Mouse (Mus musculus) forebrain, embryonic 16.5 days (tissue): Measurements from ENCODE around the gene Lce3d. TPM values are rescaled to one million over a fixed set of nuclear protein-coding genes. Genes with fewer than 3 reads are reported as not detected.
A peak's percentile ranks its signal among the peaks of the same experiment; 100 is the strongest.

ENCODE experiments used
- ATAC-seq: fragments of 200-750 bp; cut with Nextera tagmentation; 2 replicates; pipeline ENCODE4 v1.8.0; 2017; ENCODE audit warnings: mild to moderate bottlenecking, moderate library complexity
- H3K27ac ChIP-seq: fragments of 300-500 bp; sonication (generic); 2 replicates; pipeline ENCODE4 v1.5.1; 2014; ENCODE audit warnings: low read length, control low read depth
- H3K27me3 ChIP-seq: fragments of 300-500 bp; sonication (generic); replicated peaks from 2 replicates; pipeline ENCODE4 v1.6.1; 2014; ENCODE audit warnings: low read length; ENCODE audit not compliant: control insufficient read depth, insufficient read depth
- H3K36me3 ChIP-seq: fragments of 300-500 bp; sonication (generic); 2 replicates; pipeline ENCODE4 v1.6.1; 2014; ENCODE audit not compliant: control insufficient read depth, insufficient read depth
- H3K4me1 ChIP-seq: fragments of 300-500 bp; sonication (generic); replicated peaks from 2 replicates; pipeline ENCODE4 v1.6.1; 2014; ENCODE audit warnings: low read length; ENCODE audit not compliant: control insufficient read depth, insufficient read depth
- H3K4me2 ChIP-seq: fragments of 300-500 bp; sonication (generic); 2 replicates; pipeline ENCODE4 v1.6.1; 2014; ENCODE audit warnings: mild to moderate bottlenecking, low read length, control low read depth
- H3K4me3 ChIP-seq: fragments of 300-500 bp; sonication (generic); replicated peaks from 2 replicates; pipeline ENCODE4 v1.5.1; 2014; ENCODE audit warnings: mild to moderate bottlenecking, low read length, control low read depth
- H3K9ac ChIP-seq: fragments of 300-500 bp; sonication (generic); replicated peaks from 2 replicates; pipeline ENCODE4 v1.6.1; 2014; ENCODE audit warnings: low read depth, low read length, control low read depth
- H3K9me3 ChIP-seq: fragments of 300-500 bp; sonication (generic); 2 replicates; pipeline ENCODE4 v1.6.1; 2016; ENCODE audit warnings: low read length; ENCODE audit not compliant: control insufficient read depth
- WGBS: fragments of 180-500 bp; shearing (Covaris S2); extraction: QIAGEN DNeasy Blood & Tissue Kit; methylation state at CpG from one replicate; pipeline ENCODE4 v1.1.7; 2014; 5-methylcytosine and 5-hydroxymethylcytosine counted together
- polyA plus RNA-seq: library from polyadenylated mRNA; unstranded; fragments of >200 nt; fragmentation: Nextera tagmentation; extraction: Ambion mirVana; gene quantifications from 2 replicates; pipeline ENCODE4 v1.2.1, GENCODE M21; 2015

Lce3d gene
- not detected in 2 replicates for polyA plus RNA-seq

DNA sequence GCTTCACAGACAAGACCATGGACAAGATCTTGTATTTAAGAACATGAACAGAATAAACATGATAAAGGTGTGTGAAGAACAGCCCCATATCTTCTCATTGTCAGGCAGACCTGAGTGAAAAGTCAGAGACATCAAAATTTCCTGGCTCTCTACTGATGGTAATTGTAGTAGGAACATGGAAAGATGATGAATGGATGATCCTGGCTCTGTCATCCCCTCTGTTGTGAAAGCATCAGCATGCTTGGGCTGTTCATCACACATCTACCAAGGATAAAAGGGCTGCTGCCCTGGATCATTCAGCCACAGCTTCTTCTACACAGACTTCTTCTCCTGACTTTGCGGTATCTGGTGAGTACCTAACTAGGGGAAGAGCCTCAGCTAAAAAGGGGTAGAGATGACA lies at the start of gene Lce3d:
TSS of gene Lce3d (plus strand) at position 301 of the 400 bp plus-strand sequence.
- H3K9me3 ChIP-seq = no peaks in the 10 kb centered on the region
- no peak within 1 kb of the TSS for H3K4me2 ChIP-seq
- H3K4me3 ChIP-seq = no peak within 1 kb of the TSS
- no peak within 1 kb of the TSS for H3K9ac ChIP-seq
- H3K4me1 ChIP-seq = no peaks in the 10 kb centered on the region
- ATAC-seq = no peak
- no peaks in the 10 kb centered on the region for H3K27me3 ChIP-seq
- H3K27ac ChIP-seq = no peak within 1 kb of the TSS
- H3K36me3 ChIP-seq = no peaks in the 10 kb centered on the region
- 96% methylated on average over 1 of the region's 1 CpGs for WGBS

DNA sequence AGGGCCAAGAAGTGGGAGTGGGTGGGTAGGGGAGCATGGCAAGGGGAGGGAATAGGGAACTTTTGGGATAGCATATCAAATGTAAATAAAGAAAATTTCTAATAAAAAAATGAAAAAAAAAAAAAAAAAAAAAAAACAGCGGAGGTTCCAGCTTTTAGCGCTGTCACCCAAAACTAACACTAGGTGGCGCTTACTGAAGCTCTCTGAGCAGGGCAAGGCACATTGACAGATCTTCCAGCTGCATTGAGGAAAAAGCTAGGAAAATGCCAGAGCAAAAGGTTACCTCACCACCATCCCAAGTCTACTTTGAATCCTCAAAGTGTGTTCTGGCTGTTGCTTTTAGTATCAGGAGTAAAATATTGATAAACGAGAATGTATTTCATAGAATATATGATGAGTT lies 49.6 kb upstream of the Lce3d start:
- Histone ChIP-seq H3K9ac (no peak overlapping the region), H3K4me2 (no peak overlapping the region), H3K36me3 (no peaks in the 10 kb centered on the region), H3K27ac (no peak overlapping the region), H3K27me3 (no peaks in the 10 kb centered on the region), H3K4me3 (no peak overlapping the region), H3K4me1 (no peaks in the 10 kb centered on the region), H3K9me3 (no peaks in the 10 kb centered on the region)
- 0 out of 2 replicates have a peak, but pooled peaks have one; percentile 62 for ATAC-seq
- WGBS = 24% methylated on average over 4 of the region's 4 CpGs

DNA sequence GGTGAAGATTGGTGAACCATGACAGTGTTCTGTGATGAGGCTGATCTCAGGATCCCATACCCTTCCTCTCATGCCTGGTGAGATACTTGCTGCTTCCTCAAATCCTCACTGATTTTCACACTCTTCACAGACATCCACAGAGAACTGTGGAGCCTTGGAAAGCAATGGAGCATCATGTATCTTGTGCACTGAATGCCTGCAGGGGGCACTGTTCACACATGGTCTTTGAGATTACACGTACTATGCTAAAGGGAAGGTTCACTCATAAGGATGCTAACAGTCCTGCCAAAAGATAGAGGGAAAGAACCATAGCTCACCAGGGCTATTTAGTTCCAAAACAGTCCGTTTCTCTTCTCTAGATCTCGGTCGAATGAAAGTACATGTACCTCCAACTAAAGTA lies 36.8 kb upstream of the Lce3d start:
- H3K27ac ChIP-seq = no peak overlapping the region
- no peak for ATAC-seq
- no peaks in the 10 kb centered on the region for H3K27me3 ChIP-seq
- no peak overlapping the region for H3K4me2 ChIP-seq
- no peak overlapping the region for H3K4me3 ChIP-seq
- H3K36me3 ChIP-seq = no peaks in the 10 kb centered on the region
- WGBS = 61% methylated on average over 4 of the region's 4 CpGs
- H3K4me1 ChIP-seq = no peaks in the 10 kb centered on the region
- H3K9ac ChIP-seq = no peak overlapping the region
- H3K9me3 ChIP-seq = no peaks in the 10 kb centered on the region

DNA sequence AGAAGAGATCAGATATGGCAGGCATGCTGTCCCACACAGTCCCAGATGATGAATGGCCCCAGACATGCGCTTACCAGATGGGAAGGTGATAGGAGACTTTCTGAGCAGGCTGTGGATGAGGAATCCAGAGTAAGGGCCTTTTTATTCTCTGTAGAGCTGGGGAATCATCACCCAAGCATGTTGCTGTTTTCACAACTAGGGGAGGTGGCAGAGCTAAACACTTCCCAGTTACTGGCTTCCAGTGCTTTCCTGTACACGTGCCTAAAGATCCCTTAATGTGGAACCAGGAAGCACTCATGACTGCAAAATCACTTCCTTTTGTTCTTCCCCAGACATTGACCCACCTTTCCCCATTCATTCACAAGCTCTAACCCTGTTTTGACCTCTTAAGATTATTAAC lies 31.1 kb upstream of the Lce3d start, which contains the start of gene Lce3a:
TSS of gene Lce3a (minus strand) at position 101 of the 400 bp plus-strand sequence.
- H3K9me3 ChIP-seq = no peaks in the 10 kb centered on the region
- no peaks in the 10 kb centered on the region for H3K36me3 ChIP-seq
- H3K4me3 ChIP-seq = no peak within 1 kb of the TSS
- H3K27ac ChIP-seq = no peak within 1 kb of the TSS
- H3K9ac ChIP-seq = no peak within 1 kb of the TSS
- 76% methylated on average over 2 of the region's 2 CpGs for WGBS
- H3K27me3 ChIP-seq = no peaks in the 10 kb centered on the region
- no peaks in the 10 kb centered on the region for H3K4me1 ChIP-seq
- H3K4me2 ChIP-seq = no peak within 1 kb of the TSS
- ATAC-seq = no peak

DNA sequence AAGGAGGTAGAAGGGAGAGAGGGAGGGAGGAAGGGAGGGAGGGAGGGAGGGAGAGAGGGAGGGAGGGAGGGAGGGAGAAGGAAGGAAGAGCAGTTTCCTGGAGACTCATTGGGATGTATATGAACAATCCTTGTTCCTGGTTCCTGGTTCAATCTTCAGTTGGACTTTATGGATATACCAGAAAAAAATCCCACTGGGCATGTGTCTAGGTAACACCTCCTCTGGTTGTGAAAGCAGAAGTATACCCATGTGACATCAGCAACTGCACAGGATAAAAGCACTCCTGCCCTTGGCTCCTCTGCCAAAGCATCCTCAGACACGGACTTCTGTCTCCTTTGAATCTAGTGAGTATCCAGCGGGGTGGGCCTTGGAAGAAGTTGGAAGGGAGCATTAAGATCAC lies 24.5 kb upstream of the Lce3d start, which contains the start of gene Lce3b:
TSS of gene Lce3b (plus strand) at position 301 of the 400 bp plus-strand sequence.
- Histone ChIP-seq H3K4me2 (no peak within 1 kb of the TSS), H3K27ac (no peak within 1 kb of the TSS), H3K27me3 (no peaks in the 10 kb centered on the region), H3K9ac (no peak within 1 kb of the TSS), H3K36me3 (no peaks in the 10 kb centered on the region), H3K9me3 (no peaks in the 10 kb centered on the region), H3K4me3 (no peak within 1 kb of the TSS), H3K4me1 (no peaks in the 10 kb centered on the region)
- WGBS = 64% methylated on average over 2 of the region's 2 CpGs
- no peak for ATAC-seq

DNA sequence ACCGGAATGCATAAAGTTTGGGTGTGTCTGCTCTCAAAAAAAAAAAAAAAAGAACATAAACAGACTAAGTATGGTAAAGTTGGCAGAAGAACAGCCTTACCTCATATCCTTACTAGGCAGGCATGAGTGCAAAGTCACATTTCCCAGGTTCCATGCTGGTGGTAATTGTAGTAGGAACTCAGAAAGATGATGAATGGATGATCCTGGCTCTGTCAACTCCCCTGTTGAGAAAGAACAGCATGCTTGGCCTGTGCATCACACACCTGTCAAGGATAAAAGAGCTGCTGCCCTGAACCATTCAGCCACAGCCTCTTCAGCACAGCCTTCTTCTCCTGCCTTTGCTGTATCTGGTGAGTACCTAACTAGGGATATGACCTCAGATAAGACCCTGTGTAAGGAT lies 13.0 kb upstream of the Lce3d start, which contains the start of gene Lce3c:
TSS of gene Lce3c (plus strand) at position 301 of the 400 bp plus-strand sequence.
- H3K36me3 ChIP-seq = no peaks in the 10 kb centered on the region
- WGBS = 83% methylated on average over 1 of the region's 1 CpGs
- no peak within 1 kb of the TSS for H3K4me2 ChIP-seq
- no peak for ATAC-seq
- H3K27ac ChIP-seq = no peak within 1 kb of the TSS
- H3K27me3 ChIP-seq = no peaks in the 10 kb centered on the region
- H3K4me1 ChIP-seq = no peaks in the 10 kb centered on the region
- no peak within 1 kb of the TSS for H3K9ac ChIP-seq
- no peak within 1 kb of the TSS for H3K4me3 ChIP-seq
- H3K9me3 ChIP-seq = no peaks in the 10 kb centered on the region

DNA sequence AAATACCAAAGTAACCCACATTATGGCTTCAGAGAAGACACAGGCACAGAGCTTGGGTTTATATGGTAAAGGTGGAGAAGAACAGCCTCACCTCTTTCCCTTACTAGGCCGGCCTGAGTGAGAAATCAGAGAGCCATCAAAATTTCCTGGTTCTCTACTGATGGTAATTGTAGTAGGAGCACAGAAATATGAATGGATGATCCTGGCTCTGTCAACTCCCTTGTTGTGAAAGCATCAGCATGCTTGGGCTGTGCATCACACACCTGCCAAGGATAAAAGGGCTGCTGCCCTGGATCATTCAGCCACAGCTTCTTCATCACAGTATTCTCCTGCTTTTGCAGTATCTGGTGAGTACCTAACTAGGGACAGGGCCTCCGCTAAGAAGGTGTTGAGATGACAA lies 9.6 kb downstream of the Lce3d start, which contains the start of gene Lce3e:
TSS of gene Lce3e (plus strand) at position 301 of the 400 bp plus-strand sequence.
- 88% methylated on average over 2 of the region's 2 CpGs for WGBS
- Histone ChIP-seq H3K4me1 (no peaks in the 10 kb centered on the region), H3K27me3 (no peaks in the 10 kb centered on the region), H3K36me3 (no peaks in the 10 kb centered on the region), H3K9ac (no peak within 1 kb of the TSS), H3K9me3 (no peaks in the 10 kb centered on the region), H3K27ac (no peak within 1 kb of the TSS), H3K4me2 (no peak within 1 kb of the TSS), H3K4me3 (no peak within 1 kb of the TSS)
- ATAC-seq = no peak

DNA sequence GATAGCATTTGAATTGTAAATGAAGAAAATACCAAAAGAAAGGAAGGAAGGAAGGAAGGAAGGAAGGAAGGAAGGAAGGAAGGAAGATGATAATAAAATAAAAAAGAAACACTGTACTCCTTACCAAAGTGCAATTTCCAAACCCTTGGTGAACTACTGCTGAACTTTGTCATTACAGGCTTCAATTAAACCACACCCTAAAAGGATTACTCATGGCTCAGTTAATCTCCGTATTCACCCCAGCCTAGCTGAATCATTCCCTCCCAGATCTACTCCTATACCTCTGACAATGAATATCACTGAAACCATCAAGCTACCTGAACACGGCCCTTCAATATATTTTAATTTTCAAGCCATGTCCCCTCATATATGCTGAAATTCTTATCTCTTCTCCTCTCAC lies 21.3 kb downstream of the Lce3d start:
- no peaks in the 10 kb centered on the region for H3K36me3 ChIP-seq
- no peak overlapping the region for H3K27ac ChIP-seq
- H3K9ac ChIP-seq = no peak overlapping the region
- no peaks in the 10 kb centered on the region for H3K9me3 ChIP-seq
- no peak for ATAC-seq
- no peak overlapping the region for H3K4me2 ChIP-seq
- H3K4me1 ChIP-seq = no peaks in the 10 kb centered on the region
- no peaks in the 10 kb centered on the region for H3K27me3 ChIP-seq
- WGBS = 76% methylated on average over 2 of the region's 2 CpGs
- no peak overlapping the region for H3K4me3 ChIP-seq

DNA sequence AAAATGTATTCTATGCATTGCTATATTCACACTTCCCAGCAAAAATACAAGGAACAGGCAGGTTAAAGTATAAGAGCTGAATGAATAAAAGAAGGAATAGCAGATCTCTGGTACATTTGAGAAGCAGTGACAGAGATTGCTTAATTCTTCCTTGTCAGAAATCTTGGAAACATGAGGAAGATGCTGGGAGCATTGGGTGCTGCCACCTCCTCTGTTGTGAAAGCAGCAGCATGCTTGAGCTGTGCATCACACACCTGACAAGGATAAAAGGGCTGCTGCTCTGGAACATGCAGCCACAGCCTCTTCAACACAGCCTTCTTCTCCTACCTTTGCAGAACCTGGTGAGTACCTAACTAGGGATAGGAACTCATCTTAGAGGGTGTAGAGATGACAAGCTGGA lies 34.7 kb downstream of the Lce3d start, which contains the start of gene Lce3f:
TSS of gene Lce3f (plus strand) at position 301 of the 400 bp plus-strand sequence.
- Histone ChIP-seq H3K4me3 (no peak within 1 kb of the TSS), H3K4me2 (no peak within 1 kb of the TSS), H3K9me3 (no peaks in the 10 kb centered on the region), H3K27me3 (no peaks in the 10 kb centered on the region), H3K9ac (no peak within 1 kb of the TSS), H3K4me1 (no peaks in the 10 kb centered on the region), H3K27ac (no peak within 1 kb of the TSS), H3K36me3 (no peaks in the 10 kb centered on the region)
- no peak for ATAC-seq

DNA sequence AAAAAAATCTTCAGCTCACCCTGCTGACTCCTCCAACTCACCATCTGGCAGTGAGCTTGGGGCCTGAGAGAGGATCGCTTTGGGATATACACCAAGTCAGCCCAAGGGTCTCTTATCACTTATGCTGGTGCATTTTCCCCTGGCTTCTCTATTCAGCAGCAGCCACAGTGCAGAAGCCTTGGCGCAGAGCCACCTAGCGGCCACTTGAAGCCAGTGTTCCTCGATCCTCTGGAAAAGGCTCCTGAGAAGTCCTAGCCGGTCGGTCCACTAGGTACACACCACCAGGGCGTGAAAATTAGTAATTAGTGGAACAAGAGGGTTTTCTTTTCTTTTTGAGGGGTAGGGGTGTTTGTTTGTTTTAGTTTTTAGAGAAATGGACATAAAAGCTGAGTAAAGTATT lies 41.5 kb downstream of the Lce3d start:
- Histone ChIP-seq H3K4me2 (no peak overlapping the region), H3K27ac (no peak overlapping the region), H3K36me3 (no peaks in the 10 kb centered on the region), H3K9me3 (no peaks in the 10 kb centered on the region), H3K4me1 (no peaks in the 10 kb centered on the region), H3K27me3 (no peaks in the 10 kb centered on the region), H3K9ac (no peak overlapping the region), H3K4me3 (no peak overlapping the region)
- 3% methylated on average over 7 of the region's 7 CpGs for WGBS
- ATAC-seq = peak; percentile 95
